Mouse (Mus musculus) embryonic facial prominence, embryonic 13.5 days (tissue): ENCODE data around the gene Bcl7a. TPM values are rescaled to one million over a fixed set of nuclear protein-coding genes. Genes with fewer than 3 reads are reported as not detected.

Experiments used
- ATAC-seq: fragments of 200-750 bp; cut with Nextera tagmentation; 2 replicates; pipeline ENCODE4 v1.8.0; 2017; ENCODE audit warnings: low read depth; ENCODE audit not compliant: insufficient number of reproducible peaks, insufficient read depth, low FRiP score, low TSS enrichment
- H3K27ac ChIP-seq: fragments of 300-500 bp; sonication (generic); 2 replicates; pipeline ENCODE4 v1.5.1; 2015; ENCODE audit warnings: moderate library complexity, mild to moderate bottlenecking, inconsistent platforms
- H3K27me3 ChIP-seq: fragments of 300-500 bp; sonication (generic); 2 replicates; pipeline ENCODE4 v1.6.1; 2015; ENCODE audit warnings: mild to moderate bottlenecking, inconsistent platforms
- H3K36me3 ChIP-seq: fragments of 300-500 bp; sonication (generic); 2 replicates; pipeline ENCODE4 v1.6.1; 2015; ENCODE audit warnings: mild to moderate bottlenecking, inconsistent platforms
- H3K4me1 ChIP-seq: fragments of 300-500 bp; sonication (generic); 2 replicates; pipeline ENCODE4 v1.6.1; 2015; ENCODE audit warnings: inconsistent platforms
- H3K4me2 ChIP-seq: fragments of 300-500 bp; sonication (generic); 2 replicates; pipeline ENCODE4 v1.6.1; 2015; ENCODE audit warnings: moderate library complexity, mild to moderate bottlenecking, inconsistent platforms
- H3K4me3 ChIP-seq: fragments of 300-500 bp; sonication (generic); 2 replicates; pipeline ENCODE4 v1.5.1; 2015; ENCODE audit warnings: mild to moderate bottlenecking, inconsistent platforms
- H3K9ac ChIP-seq: fragments of 300-500 bp; sonication (generic); 2 replicates; pipeline ENCODE4 v1.6.1; 2015; ENCODE audit warnings: mild to moderate bottlenecking, inconsistent platforms
- H3K9me3 ChIP-seq: fragments of 300-500 bp; sonication (generic); 2 replicates; pipeline ENCODE4 v1.6.1; 2016; ENCODE audit warnings: inconsistent platforms
- WGBS: fragments of 180-500 bp; shearing (Covaris S2); methylation state at CpG from one replicate; pipeline ENCODE4 v1.1.7; 2015; ENCODE audit warnings: mixed read lengths; 5-methylcytosine and 5-hydroxymethylcytosine counted together
- polyA plus RNA-seq: library from polyadenylated mRNA; unstranded; fragments of >200 nt; fragmentation: Nextera tagmentation; extraction: Ambion mirVana; gene quantifications from 2 replicates; pipeline ENCODE4 v1.2.1, GENCODE M21; 2015

The Bcl7a gene
- polyA plus RNA-seq, result 37.5 and 41.0 TPM in 2 replicates

DNA sequence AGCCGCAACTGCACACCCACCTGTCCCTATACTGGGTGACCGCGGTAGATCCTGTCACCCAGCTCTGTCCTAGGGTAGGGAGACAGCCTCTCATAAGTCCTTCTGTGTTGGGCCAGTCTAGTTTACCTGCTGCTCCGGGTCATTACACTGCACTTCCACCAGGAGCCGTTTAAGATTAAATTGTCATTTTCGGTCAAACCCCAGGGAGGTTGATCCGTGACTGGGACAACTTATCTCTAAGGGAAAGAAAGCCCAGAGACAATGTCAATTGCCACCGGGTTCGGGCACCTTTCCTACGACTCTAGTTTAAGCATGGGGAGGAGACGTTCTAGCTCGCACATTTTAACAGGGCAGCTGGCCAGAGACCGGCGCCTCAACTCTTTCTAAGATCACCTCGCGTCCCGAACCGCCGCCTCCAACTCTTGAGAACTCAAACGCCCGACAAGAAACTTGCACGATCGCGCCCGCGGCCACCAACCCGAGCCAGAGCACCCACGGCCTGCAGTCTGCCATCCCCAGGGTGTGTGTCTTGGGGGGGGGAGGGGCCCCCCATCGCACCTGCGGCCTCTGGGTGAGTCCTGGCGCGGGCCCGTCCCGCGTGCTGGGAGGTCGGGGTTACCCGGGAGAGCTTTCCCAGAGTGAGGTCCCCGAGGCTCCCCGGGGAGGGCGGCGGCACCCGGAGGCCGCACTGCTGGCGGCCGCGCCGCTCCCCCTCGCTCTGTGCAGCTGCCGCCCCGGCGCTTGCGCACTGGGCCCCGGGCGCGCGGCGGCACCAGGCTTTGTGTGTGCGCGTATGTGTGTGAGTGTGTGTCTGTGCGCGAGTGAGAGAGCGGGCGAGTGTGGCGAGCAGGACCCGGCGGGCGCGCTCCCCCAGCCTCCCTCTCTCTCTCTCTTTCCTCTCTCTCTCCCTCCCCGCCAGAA is at the start of gene Bcl7a:
TSS of gene Bcl7a (plus strand) at position 128 of the 921 bp plus-strand sequence.
- ATAC-seq, result peak; percentile 82
- Histone ChIP-seq H3K27me3 (no peaks in the 10 kb centered on the region), H3K4me2 (peak within 1 kb of the TSS; percentile 86), H3K9me3 (no peaks in the 10 kb centered on the region), H3K36me3 (peaks cover 4% of the 10 kb centered on the region; the same call in 1 of the 2 replicates), H3K9ac (peak within 1 kb of the TSS; percentile 98), H3K4me3 (peak within 1 kb of the TSS; percentile 95), H3K27ac (peak within 1 kb of the TSS; percentile 99), H3K4me1 (peaks cover 28% of the 10 kb centered on the region)
- 1% methylated on average over 69 of the region's 69 CpGs for WGBS

DNA sequence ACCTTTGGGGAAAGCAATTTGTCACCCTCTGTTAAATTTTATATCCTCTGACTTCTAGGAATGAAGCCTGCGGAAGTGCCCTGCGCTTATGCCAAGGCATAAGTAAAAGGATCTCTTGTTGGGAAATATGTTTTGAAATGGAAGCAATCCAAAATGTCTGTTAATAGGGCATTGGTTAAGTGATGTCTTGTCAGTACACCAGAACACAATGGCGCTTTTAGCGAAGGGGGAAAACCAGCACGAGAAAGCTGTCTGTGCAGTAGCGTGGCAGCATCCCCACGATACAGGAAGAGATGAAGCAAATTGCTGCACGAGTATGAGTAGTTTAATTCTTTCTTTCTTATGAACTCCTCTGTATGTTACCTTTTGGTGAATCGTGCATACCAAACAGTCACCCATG is 49.0 kb upstream of the Bcl7a start:
- Histone ChIP-seq H3K36me3 (no peaks in the 10 kb centered on the region), H3K27me3 (0 out of 2 replicates have a peak, but pooled peaks cover 3% of the 10 kb centered on the region), H3K27ac (no peak overlapping the region), H3K4me3 (no peak overlapping the region), H3K4me1 (no peaks in the 10 kb centered on the region), H3K4me2 (no peak overlapping the region), H3K9me3 (no peaks in the 10 kb centered on the region), H3K9ac (no peak overlapping the region)
- ATAC-seq, result no peak
- 74% methylated on average over 9 of the region's 9 CpGs for WGBS

DNA sequence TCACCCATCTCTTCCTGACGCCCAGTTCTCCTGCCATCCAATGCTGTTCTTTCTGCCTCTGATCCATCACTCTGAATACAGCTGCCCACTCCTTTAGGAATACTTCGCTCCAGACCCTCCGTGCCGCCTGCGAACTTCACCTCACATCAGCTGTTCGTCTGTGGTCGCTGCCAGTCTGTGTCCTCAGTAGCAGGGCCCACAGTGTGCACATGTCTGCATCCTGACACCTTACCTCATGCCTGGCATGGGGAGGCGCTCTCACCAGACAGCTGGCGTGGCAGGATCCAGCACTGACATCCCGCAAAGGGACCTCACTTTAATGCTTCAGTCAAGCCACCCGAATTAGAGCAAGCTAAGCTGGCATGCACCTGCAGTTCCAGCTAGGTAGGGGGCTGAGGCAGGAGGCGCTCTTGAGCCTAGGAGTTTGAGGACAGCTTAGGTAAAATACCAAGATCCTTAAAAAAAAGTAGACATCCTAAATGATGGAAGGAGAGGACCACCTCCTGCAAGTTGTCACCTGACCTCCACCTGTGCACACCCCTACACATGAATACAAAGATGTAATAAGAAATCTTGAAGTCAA is 47.3 kb upstream of the Bcl7a start:
- Histone ChIP-seq H3K4me3 (no peak overlapping the region), H3K27me3 (no peaks in the 10 kb centered on the region), H3K4me1 (peaks cover 13% of the 10 kb centered on the region), H3K4me2 (no peak overlapping the region), H3K36me3 (no peaks in the 10 kb centered on the region), H3K9me3 (no peaks in the 10 kb centered on the region), H3K9ac (no peak overlapping the region), H3K27ac (no peak overlapping the region)
- no peak for ATAC-seq
- WGBS, result 63% methylated on average over 12 of the region's 12 CpGs

DNA sequence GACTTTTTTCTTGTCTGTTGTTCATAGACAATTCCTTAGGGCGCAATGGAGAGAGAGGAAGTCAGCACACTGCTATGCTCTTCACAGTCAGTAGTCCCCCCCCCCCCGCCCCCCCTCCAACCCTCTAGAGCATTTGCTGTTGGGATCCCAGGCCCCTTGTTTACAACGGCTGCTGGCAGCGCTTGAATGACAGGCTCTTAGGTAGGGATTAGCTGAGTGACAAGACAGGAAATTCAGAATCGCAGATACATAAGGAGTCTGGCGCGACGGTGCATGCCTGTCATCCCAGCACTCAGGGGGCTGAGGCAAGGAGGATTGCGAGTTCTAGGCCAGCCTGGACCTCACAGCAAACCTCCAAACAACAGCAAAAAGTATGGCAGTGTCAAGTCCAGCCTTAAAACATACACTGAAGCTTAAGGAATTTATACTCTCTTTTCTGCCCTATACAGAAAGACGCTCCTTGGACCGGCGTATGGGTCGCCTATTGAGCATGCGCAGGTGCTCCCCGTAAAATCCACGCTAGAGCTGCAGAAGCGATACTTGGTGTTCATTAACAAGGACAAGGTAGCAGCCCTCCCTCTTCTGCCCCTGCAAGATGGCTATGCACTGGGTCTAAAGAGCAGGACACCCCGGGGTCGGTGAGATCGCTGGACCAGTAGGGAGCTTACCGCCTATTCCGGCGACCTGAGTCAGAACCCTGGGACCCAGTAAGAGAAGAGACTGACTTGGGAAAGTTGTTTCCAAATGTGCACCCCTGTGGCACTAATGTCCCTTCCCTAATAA is 46.5 kb upstream of the Bcl7a start:
- Histone ChIP-seq H3K4me3 (no peak overlapping the region), H3K9me3 (no peaks in the 10 kb centered on the region), H3K27ac (no peak overlapping the region), H3K4me2 (no peak overlapping the region), H3K27me3 (no peaks in the 10 kb centered on the region), H3K4me1 (peaks cover 21% of the 10 kb centered on the region), H3K9ac (no peak overlapping the region), H3K36me3 (no peaks in the 10 kb centered on the region)
- ATAC-seq, result no peak
- WGBS, result 59% methylated on average over 23 of the region's 23 CpGs

DNA sequence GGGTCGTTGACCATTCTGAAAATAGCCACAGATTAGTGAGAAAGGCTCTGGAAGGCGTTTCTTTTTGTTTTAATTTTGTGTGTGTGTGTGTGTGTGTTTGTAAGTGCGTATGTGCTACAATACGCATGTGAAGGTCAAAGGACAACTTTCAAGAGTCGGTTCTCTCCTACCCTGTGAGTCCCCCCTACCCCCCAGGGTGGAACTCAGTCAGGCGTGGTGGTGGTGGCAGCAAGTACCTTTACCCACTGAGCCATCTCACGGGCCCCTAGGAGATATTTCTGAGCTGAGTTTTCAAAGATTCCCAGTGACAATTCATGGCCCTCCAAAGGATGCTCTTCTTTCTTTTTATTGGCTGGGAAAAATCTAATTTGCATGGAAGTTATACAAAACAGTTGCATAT is 45.8 kb upstream of the Bcl7a start:
- Histone ChIP-seq H3K27me3 (no peaks in the 10 kb centered on the region), H3K4me1 (peaks cover 28% of the 10 kb centered on the region), H3K9ac (no peak overlapping the region), H3K4me3 (no peak overlapping the region), H3K9me3 (no peaks in the 10 kb centered on the region), H3K27ac (no peak overlapping the region), H3K4me2 (no peak overlapping the region), H3K36me3 (no peaks in the 10 kb centered on the region)
- 84% methylated on average over 7 of the region's 7 CpGs for WGBS
- ATAC-seq, result no peak

DNA sequence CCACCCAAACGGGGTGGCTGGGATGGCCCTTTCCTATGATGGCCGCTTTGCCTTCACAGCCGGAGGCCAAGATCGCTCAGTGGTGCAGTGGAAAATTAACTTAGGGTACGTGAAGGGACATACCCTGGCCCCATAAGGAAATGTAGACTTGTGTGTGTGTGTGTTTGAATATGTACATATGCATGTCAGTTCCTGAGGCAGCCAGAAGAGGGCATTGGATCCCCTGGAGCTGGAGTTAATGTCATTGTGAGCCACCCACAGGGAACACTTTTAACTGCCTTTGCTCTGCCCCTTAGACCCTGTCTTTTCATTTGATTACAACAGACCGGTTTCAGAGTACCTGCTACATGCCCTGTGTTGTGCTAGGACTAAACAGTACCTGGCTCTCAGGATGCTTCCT is 45.1 kb upstream of the Bcl7a start:
- no peaks in the 10 kb centered on the region for H3K9me3 ChIP-seq
- H3K36me3 ChIP-seq, result no peaks in the 10 kb centered on the region
- ATAC-seq, result no peak
- H3K4me1 ChIP-seq, result peaks cover 29% of the 10 kb centered on the region
- no peak overlapping the region for H3K4me2 ChIP-seq
- no peaks in the 10 kb centered on the region for H3K27me3 ChIP-seq
- 81% methylated on average over 6 of the region's 6 CpGs for WGBS
- H3K27ac ChIP-seq, result no peak overlapping the region
- H3K4me3 ChIP-seq, result no peak overlapping the region
- no peak overlapping the region for H3K9ac ChIP-seq

DNA sequence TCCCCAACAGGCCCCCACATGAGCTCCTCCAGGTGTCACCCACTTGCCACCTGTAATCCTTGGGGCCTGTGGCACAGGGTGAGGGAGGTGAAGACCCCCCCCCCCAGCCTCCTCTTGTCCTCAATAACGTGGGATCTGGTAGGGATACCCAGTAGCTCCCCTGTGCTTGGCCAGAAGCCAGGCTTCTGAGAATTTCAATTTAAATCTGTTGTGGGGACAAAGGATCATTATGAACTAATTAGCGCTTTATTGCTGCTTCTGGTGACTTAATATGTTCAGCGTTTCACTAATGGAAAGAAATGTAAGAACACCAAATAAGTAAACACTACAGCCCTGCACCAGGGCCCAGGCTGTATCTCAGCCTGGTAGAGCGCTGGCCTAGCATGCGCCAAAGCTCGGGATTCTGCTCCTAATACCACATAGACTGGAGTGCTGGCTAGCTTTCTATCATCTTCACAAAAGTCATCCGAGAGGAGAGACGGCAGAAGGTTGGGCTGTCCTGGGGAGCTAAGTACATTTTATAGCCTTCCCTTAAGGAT is 43.1 kb upstream of the Bcl7a start:
- H3K9me3 ChIP-seq, result no peaks in the 10 kb centered on the region
- H3K27me3 ChIP-seq, result no peaks in the 10 kb centered on the region
- H3K9ac ChIP-seq, result no peak overlapping the region
- H3K27ac ChIP-seq, result no peak overlapping the region
- H3K36me3 ChIP-seq, result no peaks in the 10 kb centered on the region
- peak overlapping the region; percentile 26 for H3K4me2 ChIP-seq
- ATAC-seq, result no peak
- H3K4me1 ChIP-seq, result peaks cover 29% of the 10 kb centered on the region
- no peak overlapping the region for H3K4me3 ChIP-seq
- WGBS, result 69% methylated on average over 8 of the region's 8 CpGs

DNA sequence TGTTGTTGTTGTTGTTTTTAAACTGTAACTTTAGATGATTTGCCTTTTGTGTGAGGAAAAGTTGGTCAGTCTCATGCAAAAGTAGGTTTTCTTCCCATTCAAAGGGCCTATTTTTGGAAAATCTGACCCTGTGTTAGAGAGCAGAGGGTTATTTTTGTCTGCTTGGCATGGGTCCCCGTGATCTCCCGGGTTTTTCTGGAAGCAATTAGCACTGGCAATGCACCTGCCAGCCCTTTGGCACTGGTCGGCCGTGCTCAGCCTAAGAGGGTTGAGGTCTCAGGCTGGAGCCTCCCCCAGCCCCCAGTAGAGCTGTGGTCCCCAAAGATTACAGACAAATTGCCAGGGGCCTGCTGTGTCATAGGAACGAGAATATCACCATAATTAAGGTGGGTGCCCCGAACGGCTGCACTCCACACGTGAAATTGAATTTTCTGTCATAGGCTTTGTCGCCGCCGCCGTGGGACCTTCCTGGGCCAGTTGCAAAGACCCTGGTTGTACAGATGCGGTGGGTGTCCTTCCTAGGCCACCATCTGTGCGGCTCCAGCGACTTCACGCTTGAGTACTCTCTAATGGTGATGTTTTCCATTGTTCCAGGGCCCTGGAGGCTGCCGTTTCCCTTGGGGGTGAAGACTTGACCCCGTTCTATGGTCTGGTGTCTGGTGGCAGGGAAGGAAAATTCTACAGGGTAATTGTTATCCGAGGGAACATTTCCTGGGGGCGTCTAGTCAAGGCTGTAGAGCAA is 41.7 kb upstream of the Bcl7a start:
- Histone ChIP-seq H3K4me3 (no peak overlapping the region), H3K4me1 (peaks cover 29% of the 10 kb centered on the region), H3K27ac (no peak overlapping the region), H3K36me3 (no peaks in the 10 kb centered on the region), H3K9ac (no peak overlapping the region), H3K4me2 (no peak overlapping the region), H3K27me3 (no peaks in the 10 kb centered on the region), H3K9me3 (no peaks in the 10 kb centered on the region)
- 41% methylated on average over 20 of the region's 20 CpGs for WGBS
- ATAC-seq, result no peak

DNA sequence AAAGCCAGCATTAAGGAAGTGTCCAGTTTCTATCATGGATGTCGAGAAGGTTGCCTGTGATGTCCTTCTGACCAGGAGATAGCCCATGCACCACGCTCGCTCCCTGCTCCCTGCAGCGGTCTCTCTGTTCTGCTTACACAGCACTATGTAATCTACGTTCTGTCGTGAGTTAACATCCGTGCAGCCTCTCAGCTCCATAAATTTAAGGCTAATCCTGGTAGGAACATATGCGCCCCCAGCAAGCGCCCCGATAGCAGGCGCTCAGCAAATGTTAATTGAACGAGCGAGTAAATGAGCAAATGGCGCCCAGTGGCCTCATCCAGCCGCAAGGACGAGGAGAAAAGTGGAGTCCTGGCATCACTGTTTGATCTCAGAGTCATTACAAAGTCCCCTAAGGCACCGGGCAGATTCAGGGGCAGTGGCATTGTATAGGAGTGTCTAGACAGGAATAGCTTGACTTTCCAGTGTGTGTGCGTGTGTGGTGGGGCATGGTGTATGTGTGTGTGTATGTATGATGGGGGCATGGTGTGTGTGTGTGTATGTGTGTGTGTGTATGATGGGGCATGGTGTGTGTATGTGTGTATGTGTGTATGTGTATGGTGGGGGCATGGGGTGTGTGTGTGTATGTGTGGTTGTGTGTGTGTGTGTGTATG is 35.9 kb upstream of the Bcl7a start:
- Histone ChIP-seq H3K36me3 (no peaks in the 10 kb centered on the region), H3K4me3 (no peak overlapping the region), H3K27me3 (no peaks in the 10 kb centered on the region), H3K9me3 (no peaks in the 10 kb centered on the region), H3K27ac (no peak overlapping the region), H3K4me2 (no peak overlapping the region), H3K4me1 (peaks cover 22% of the 10 kb centered on the region), H3K9ac (no peak overlapping the region)
- ATAC-seq, result no peak
- WGBS, result 74% methylated on average over 18 of the region's 18 CpGs

DNA sequence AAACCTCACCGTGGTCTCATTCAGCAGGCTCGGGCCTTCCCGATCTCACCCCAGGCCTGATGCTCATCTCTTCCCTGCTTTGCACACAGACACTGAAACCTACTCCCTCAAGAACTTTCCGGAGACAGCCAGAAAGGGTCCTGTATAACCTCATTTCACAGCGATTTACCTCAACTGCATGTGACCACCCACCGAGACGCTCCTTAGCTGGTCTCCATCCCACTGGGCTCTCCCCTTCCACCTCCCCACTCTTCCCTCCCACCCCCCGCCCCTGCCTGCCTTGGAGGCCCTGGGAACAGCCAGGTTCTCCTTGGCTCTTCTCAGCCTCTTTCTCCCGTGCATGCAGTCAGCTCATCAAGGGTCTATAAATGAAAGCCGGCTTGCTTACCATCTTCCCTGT is 33.8 kb upstream of the Bcl7a start:
- Histone ChIP-seq H3K4me1 (peaks cover 31% of the 10 kb centered on the region), H3K4me2 (peak overlapping the region; percentile 7; the same call in 1 of the 2 replicates), H3K9ac (peak overlapping the region; percentile 46; the same call in 1 of the 2 replicates), H3K27me3 (no peaks in the 10 kb centered on the region), H3K9me3 (no peaks in the 10 kb centered on the region), H3K27ac (peak overlapping the region; percentile 28; the same call in 1 of the 2 replicates), H3K36me3 (no peaks in the 10 kb centered on the region), H3K4me3 (no peak overlapping the region)
- ATAC-seq, result no peak
- 36% methylated on average over 10 of the region's 10 CpGs for WGBS
